Mouse (Mus musculus): ENCODE results near the gene Gm20431. TPM values are rescaled to one million over a fixed set of nuclear protein-coding genes. Genes with fewer than 3 reads are reported as not detected.

The Gm20431 gene
- polyA plus RNA-seq, 1 experiment from 2014 or later: 5.4 TPM

GRCm38 (mm10) chr2:167672212-167672685 is 11.0 kb upstream of the Gm20431 start:
- DNase-seq (ENCODE audit: low spot score): peak; percentile 29
- 48% methylated on average over 13 of the region's 13 CpGs for WGBS
- no peak overlapping the region for H3K4me3 ChIP-seq (ENCODE audit: low read depth, low read length)
- no peaks in the 10 kb centered on the region for H3K4me1 ChIP-seq (ENCODE audit: control insufficient read depth, insufficient read depth, low read length)
- no peak overlapping the region for H3K4me2 ChIP-seq (ENCODE audit: low read length)
- H3K27ac ChIP-seq (ENCODE audit: low read depth, low read length): no peak overlapping the region
- no peaks in the 10 kb centered on the region for H3K9me3 ChIP-seq (replicated peaks; ENCODE audit: control insufficient read depth, low read length)
- 0 out of 2 replicates have a peak, but pooled peaks have one; percentile 23 for ATAC-seq
- no peaks in the 10 kb centered on the region for H3K36me3 ChIP-seq (ENCODE audit: control insufficient read depth, insufficient read depth, low read length)
- no peak overlapping the region for H3K9ac ChIP-seq (ENCODE audit: low read length)
- no peaks in the 10 kb centered on the region for H3K27me3 ChIP-seq (replicated peaks; ENCODE audit: control insufficient read depth, insufficient read depth, low read length)

- Histone ChIP-seq H3K27me3 (replicated peaks; ENCODE audit: control insufficient read depth, insufficient read depth, low read length) (no peaks in the 10 kb centered on the region), H3K4me1 (ENCODE audit: control insufficient read depth, insufficient read depth, low read length) (no peaks in the 10 kb centered on the region), H3K9ac (ENCODE audit: low read length) (no peak overlapping the region), H3K4me3 (ENCODE audit: low read depth, low read length) (no peak overlapping the region), H3K36me3 (ENCODE audit: control insufficient read depth, insufficient read depth, low read length) (no peaks in the 10 kb centered on the region), H3K27ac (ENCODE audit: low read depth, low read length) (no peak overlapping the region), H3K4me2 (ENCODE audit: low read length) (no peak overlapping the region), H3K9me3 (replicated peaks; ENCODE audit: control insufficient read depth, low read length) (no peaks in the 10 kb centered on the region)
- 85% methylated on average over 5 of the region's 5 CpGs for WGBS
- no peak for ATAC-seq
- no peak for DNase-seq (ENCODE audit: low spot score)
These were observed 9.9 kb upstream of the Gm20431 start for GRCm38 (mm10) chr2:167671101-167671633.

GRCm38 (mm10) chr2:167669398-167669797 is 8.1 kb upstream of the Gm20431 start:
- WGBS: 70% methylated on average over 4 of the region's 4 CpGs
- no peak for ATAC-seq
- no peak overlapping the region for H3K4me2 ChIP-seq (ENCODE audit: low read length)

GRCm38 (mm10) chr2:167668426-167668825 is 7.1 kb upstream of the Gm20431 start:
- Histone ChIP-seq H3K27me3 (replicated peaks; ENCODE audit: control insufficient read depth, insufficient read depth, low read length) (no peaks in the 10 kb centered on the region), H3K27ac (ENCODE audit: low read depth, low read length) (no peak overlapping the region), H3K4me2 (ENCODE audit: low read length) (no peak overlapping the region), H3K4me3 (ENCODE audit: low read depth, low read length) (no peak overlapping the region), H3K36me3 (ENCODE audit: control insufficient read depth, insufficient read depth, low read length) (no peaks in the 10 kb centered on the region), H3K9me3 (replicated peaks; ENCODE audit: control insufficient read depth, low read length) (no peaks in the 10 kb centered on the region), H3K4me1 (ENCODE audit: control insufficient read depth, insufficient read depth, low read length) (no peaks in the 10 kb centered on the region), H3K9ac (ENCODE audit: low read length) (no peak overlapping the region)
- WGBS: 86% methylated on average over 5 of the region's 5 CpGs
- ATAC-seq (no peak), DNase-seq (ENCODE audit: low spot score) (no peak)

More at GRCm38 (mm10) chr2:167669398-167669797, 8.1 kb upstream of the Gm20431 start:
- H3K9ac ChIP-seq (ENCODE audit: low read length): no peak overlapping the region
- H3K27me3 ChIP-seq (replicated peaks; ENCODE audit: control insufficient read depth, insufficient read depth, low read length): no peaks in the 10 kb centered on the region
- no peak for DNase-seq (ENCODE audit: low spot score)
- H3K4me1 ChIP-seq (ENCODE audit: control insufficient read depth, insufficient read depth, low read length): no peaks in the 10 kb centered on the region
- H3K4me3 ChIP-seq (ENCODE audit: low read depth, low read length): no peak overlapping the region
- H3K36me3 ChIP-seq (ENCODE audit: control insufficient read depth, insufficient read depth, low read length): no peaks in the 10 kb centered on the region
- H3K9me3 ChIP-seq (replicated peaks; ENCODE audit: control insufficient read depth, low read length): no peaks in the 10 kb centered on the region
- H3K27ac ChIP-seq (ENCODE audit: low read depth, low read length): no peak overlapping the region

- Histone ChIP-seq H3K4me2 (ENCODE audit: low read length) (no peak overlapping the region), H3K36me3 (ENCODE audit: control insufficient read depth, insufficient read depth, low read length) (no peaks in the 10 kb centered on the region), H3K27ac (ENCODE audit: low read depth, low read length) (no peak overlapping the region), H3K4me3 (ENCODE audit: low read depth, low read length) (no peak overlapping the region), H3K4me1 (ENCODE audit: control insufficient read depth, insufficient read depth, low read length) (0 out of 2 replicates have a peak, but pooled peaks cover 2% of the 10 kb centered on the region), H3K27me3 (replicated peaks; ENCODE audit: control insufficient read depth, insufficient read depth, low read length) (no peaks in the 10 kb centered on the region), H3K9me3 (replicated peaks; ENCODE audit: control insufficient read depth, low read length) (no peaks in the 10 kb centered on the region), H3K9ac (ENCODE audit: low read length) (no peak overlapping the region)
- WGBS: 86% methylated on average over 18 of the region's 18 CpGs
- no peak for ATAC-seq
- DNase-seq (ENCODE audit: low spot score): no peak
These were observed 4.8 kb upstream of the Gm20431 start for GRCm38 (mm10) chr2:167665972-167666713.

- 55% methylated on average over 6 of the region's 6 CpGs for WGBS
- no peaks in the 10 kb centered on the region for H3K27me3 ChIP-seq (replicated peaks; ENCODE audit: control insufficient read depth, insufficient read depth, low read length)
- no peaks in the 10 kb centered on the region for H3K9me3 ChIP-seq (replicated peaks; ENCODE audit: control insufficient read depth, low read length)
- no peak for ATAC-seq
- H3K4me1 ChIP-seq (ENCODE audit: control insufficient read depth, insufficient read depth, low read length): peaks cover 18% of the 10 kb centered on the region
- no peaks in the 10 kb centered on the region for H3K36me3 ChIP-seq (ENCODE audit: control insufficient read depth, insufficient read depth, low read length)
- H3K27ac ChIP-seq (ENCODE audit: low read depth, low read length): no peak overlapping the region
- H3K4me2 ChIP-seq (ENCODE audit: low read length): no peak overlapping the region
- no peak for DNase-seq (ENCODE audit: low spot score)
- H3K4me3 ChIP-seq (ENCODE audit: low read depth, low read length): no peak overlapping the region
- no peak overlapping the region for H3K9ac ChIP-seq (ENCODE audit: low read length)
These were observed 1.4 kb upstream of the Gm20431 start for GRCm38 (mm10) chr2:167662713-167663112.

- H3K9me3 ChIP-seq (replicated peaks; ENCODE audit: control insufficient read depth, low read length): no peaks in the 10 kb centered on the region
- no peaks in the 10 kb centered on the region for H3K27me3 ChIP-seq (replicated peaks; ENCODE audit: control insufficient read depth, insufficient read depth, low read length)
- peak overlapping the region; percentile 90 for H3K4me2 ChIP-seq (ENCODE audit: low read length)
- no peaks in the 10 kb centered on the region for H3K36me3 ChIP-seq (ENCODE audit: control insufficient read depth, insufficient read depth, low read length)
- no peak for DNase-seq (ENCODE audit: low spot score)
- peaks cover 18% of the 10 kb centered on the region for H3K4me1 ChIP-seq (ENCODE audit: control insufficient read depth, insufficient read depth, low read length)
- ATAC-seq: 0 out of 2 replicates have a peak, but pooled peaks have one; percentile 14
- peak overlapping the region; percentile 78 for H3K4me3 ChIP-seq (ENCODE audit: low read depth, low read length)
- peak overlapping the region; percentile 82 for H3K9ac ChIP-seq (ENCODE audit: low read length)
- whole genome bisulfite sequencing: 1% methylated on average over 12 of the region's 12 CpGs
- H3K27ac ChIP-seq (ENCODE audit: low read depth, low read length): 0 out of 2 replicates have a peak overlapping the region, but pooled peaks have one; percentile 2
These were observed 705 bp downstream of the Gm20431 start for GRCm38 (mm10) chr2:167660611-167660971.

- Histone ChIP-seq H3K27ac (ENCODE audit: low read depth, low read length) (0 out of 2 replicates have a peak overlapping the region, but pooled peaks have one; percentile 27), H3K4me3 (ENCODE audit: low read depth, low read length) (peak overlapping the region; percentile 78), H3K9ac (ENCODE audit: low read length) (peak overlapping the region; percentile 82), H3K36me3 (ENCODE audit: control insufficient read depth, insufficient read depth, low read length) (peaks cover under 1% of the 10 kb centered on the region; the same call in 1 of the 2 replicates), H3K9me3 (replicated peaks; ENCODE audit: control insufficient read depth, low read length) (no peaks in the 10 kb centered on the region), H3K4me1 (ENCODE audit: control insufficient read depth, insufficient read depth, low read length) (peaks cover 18% of the 10 kb centered on the region), H3K27me3 (replicated peaks; ENCODE audit: control insufficient read depth, insufficient read depth, low read length) (no peaks in the 10 kb centered on the region), H3K4me2 (ENCODE audit: low read length) (peak overlapping the region; percentile 90)
- WGBS: 23% methylated on average over 13 of the region's 13 CpGs
- peak; percentile 21 for DNase-seq (ENCODE audit: low spot score)
- ATAC-seq: no peak
These were observed 1.3 kb downstream of the Gm20431 start for GRCm38 (mm10) chr2:167659847-167660610.

Measured in forebrain, embryonic 14.5 days (tissue).